Mouse (Mus musculus) megakaryocyte, embryonic 14.5 days (primary cell): ENCODE data around the gene Ahdc1.

Source experiments
- FLI1 ChIP-seq: IDR thresholded peaks from 2 replicates; pipeline ENCODE4 v1.6.1; 2012; ENCODE audit warnings: low read length, inconsistent platforms, mixed read lengths
- GATA1 ChIP-seq: IDR thresholded peaks from 3 replicates; pipeline ENCODE4 v1.6.1; 2012; ENCODE audit warnings: mixed read lengths, low read length, inconsistent platforms, borderline replicate concordance

- TF ChIP-seq GATA1 (no peak), FLI1 (no peak)
Observed at GRCm38 (mm10) chr4:133020721-133021120, 9.7 kb downstream of the Ahdc1 start.
